Mouse (Mus musculus) liver, embryonic 11.5 days (tissue): ENCODE data around the gene Tmem25. TPM values are rescaled to one million over a fixed set of nuclear protein-coding genes. Genes with fewer than 3 reads are reported as not detected.

Experiments used
- polyA plus RNA-seq: library from polyadenylated mRNA; unstranded; fragments of >200 nt; fragmentation: Nextera tagmentation; extraction: Ambion mirVana; gene quantifications from 2 replicates; pipeline ENCODE4 v1.2.1, GENCODE M21; 2014

Gene Tmem25
- polyA plus RNA-seq, 1 experiment from 2014 or later, result 1.2 TPM

Other genes starting within 250 kb of the Tmem25 start
- gene Cxcr5, start 237.4 kb downstream of the Tmem25 start, polyA plus RNA-seq, result 0.47 TPM in 1 of 2 replicates, not detected in the other
- 8.4 and 10.2 TPM in 2 replicates for gene Ddx6, start 194.4 kb downstream of the Tmem25 start, polyA plus RNA-seq
- not detected in 2 replicates for gene Treh, start 126.1 kb downstream of the Tmem25 start, polyA plus RNA-seq
- gene Phldb1, start 64.1 kb downstream of the Tmem25 start, polyA plus RNA-seq, result 10.6 and 10.9 TPM in 2 replicates
- gene Arcn1, start 31.5 kb downstream of the Tmem25 start, polyA plus RNA-seq, result 171 and 202 TPM in 2 replicates
- 48.9 and 54.0 TPM in 2 replicates for gene Ift46, start 31.4 kb downstream of the Tmem25 start, polyA plus RNA-seq
- gene Ttc36, start 3.8 kb upstream of the Tmem25 start, polyA plus RNA-seq, result 5.2 and 7.3 TPM in 2 replicates
- 6.8 and 9.7 TPM in 2 replicates for gene Kmt2a, start 82.0 kb upstream of the Tmem25 start, polyA plus RNA-seq
- 671 and 713 TPM in 2 replicates for gene Atp5l, start 121.4 kb upstream of the Tmem25 start, polyA plus RNA-seq
- gene Ube4a, start 166.3 kb upstream of the Tmem25 start, polyA plus RNA-seq, result 19.5 and 23.9 TPM in 2 replicates
- gene Cd3g, start 181.1 kb upstream of the Tmem25 start, polyA plus RNA-seq, result 0.23 and 0.55 TPM in 2 replicates
- not detected in 2 replicates for gene Cd3d, start 182.5 kb upstream of the Tmem25 start, polyA plus RNA-seq
- not detected in 2 replicates for gene Cd3e, start 210.3 kb upstream of the Tmem25 start, polyA plus RNA-seq
- gene Mpzl2, start 240.5 kb upstream of the Tmem25 start, polyA plus RNA-seq, result 6.4 and 6.5 TPM in 2 replicates